Mouse (Mus musculus) liver, embryonic 14.5 days (tissue): ENCODE data around the gene Trpt1.

Experiments used
- CTCF ChIP-seq: IDR thresholded peaks from 2 replicates; pipeline ENCODE4 v1.5.1; 2016; ENCODE audit warnings: antibody characterized with exemption, low read depth, control low read depth
- EP300 ChIP-seq: IDR thresholded peaks from 2 replicates; pipeline ENCODE4 v1.6.1; 2016; ENCODE audit warnings: antibody characterized with exemption, low read depth

DNA sequence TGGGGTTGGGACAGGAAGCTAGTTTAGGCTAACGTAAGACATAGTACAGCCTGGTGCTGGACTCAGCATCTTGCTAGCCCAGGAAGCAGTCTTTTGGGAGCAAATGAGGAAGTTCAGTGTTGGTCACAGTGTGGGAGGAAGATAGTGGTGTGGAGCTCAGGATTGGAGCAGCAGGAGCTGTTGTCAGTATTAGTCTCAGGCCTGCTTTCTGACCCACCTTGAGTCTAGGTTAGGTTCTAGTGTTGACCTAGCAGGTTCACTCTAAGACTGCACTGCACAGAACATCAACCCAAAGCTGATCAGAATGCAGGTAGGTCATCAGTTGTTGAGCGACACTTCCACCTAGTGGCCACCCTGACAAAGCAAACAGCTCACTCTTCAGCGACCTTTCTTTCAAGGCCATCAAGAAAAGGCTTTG lies 24.3 kb downstream of the Trpt1 start:
- TF ChIP-seq CTCF (peak; percentile 93), EP300 (no peak)
